Mouse (Mus musculus) frontal cortex, postnatal 14 days (tissue): ENCODE data around the gene Dnah14.
"Not testable (repeated sequence)": the region's sequence is repeated elsewhere in the genome, so short reads cannot be mapped to it uniquely, and the experiment has no call there.

Experiments
- DNase-seq, 2 experiments: peaks; one replicate each; pipeline ENCODE4 v3.0.0; 2022; ENCODE audit warnings: low spot score in 2 of 2

Dnah14 gene

GRCm38 (mm10) chr1:181782600-181782999 lies 206.2 kb downstream of the Dnah14 start:
- not testable (repeated sequence) for DNase-seq

- DNase-seq: no peak
Measured at GRCm38 (mm10) chr1:181789952-181790351, 213.6 kb downstream of the Dnah14 start.

- no peak for DNase-seq
Measured at GRCm38 (mm10) chr1:181793541-181793940, 217.2 kb downstream of the Dnah14 start.

- no peak for DNase-seq
Measured at GRCm38 (mm10) chr1:181799911-181800310, 223.6 kb downstream of the Dnah14 start.

- DNase-seq: no peak
Measured at GRCm38 (mm10) chr1:181800667-181801066, 224.3 kb downstream of the Dnah14 start.

- DNase-seq: no peak
Measured at GRCm38 (mm10) chr1:181811481-181812223, 235.3 kb downstream of the Dnah14 start.

- DNase-seq: no peak
Measured at GRCm38 (mm10) chr1:181826716-181827115, 250.4 kb downstream of the Dnah14 start.

- no peak for DNase-seq
Measured at GRCm38 (mm10) chr1:181828365-181828764, 252.0 kb downstream of the Dnah14 start.

GRCm38 (mm10) chr1:181832720-181833119 lies 256.4 kb downstream of the Dnah14 start:
- DNase-seq: no peak

GRCm38 (mm10) chr1:181833143-181833542 lies 256.8 kb downstream of the Dnah14 start:
- DNase-seq: no peak

GRCm38 (mm10) chr1:181838111-181838510 lies 261.8 kb downstream of the Dnah14 start:
- DNase-seq: no peak

- no peak for DNase-seq
Measured at GRCm38 (mm10) chr1:181839746-181840366, 263.5 kb downstream of the Dnah14 start.

GRCm38 (mm10) chr1:181841396-181841795 lies 265.0 kb downstream of the Dnah14 start:
- no peak for DNase-seq

GRCm38 (mm10) chr1:181841864-181842672 lies 265.7 kb downstream of the Dnah14 start:
- DNase-seq: peak; percentile 91 to 93

GRCm38 (mm10) chr1:181842781-181843180 lies 266.4 kb downstream of the Dnah14 start, which contains the start of gene Lbr:
TSS of gene Lbr (minus strand) at chr1:181843046.
- no peak for DNase-seq

- DNase-seq: no peak
Measured at GRCm38 (mm10) chr1:181844874-181845547, 268.7 kb downstream of the Dnah14 start.

GRCm38 (mm10) chr1:181845767-181846166 lies 269.4 kb downstream of the Dnah14 start:
- no peak for DNase-seq

- no peak for DNase-seq
Measured at GRCm38 (mm10) chr1:181847396-181847795, 271.0 kb downstream of the Dnah14 start.

- no peak for DNase-seq
Measured at GRCm38 (mm10) chr1:181848210-181848609, 271.9 kb downstream of the Dnah14 start.

GRCm38 (mm10) chr1:181850441-181850840 lies 274.1 kb downstream of the Dnah14 start:
- no peak for DNase-seq

GRCm38 (mm10) chr1:181851521-181852310 lies 275.4 kb downstream of the Dnah14 start:
- DNase-seq: peak; percentile 33 to 36
